Mouse (Mus musculus) myocyte (in vitro differentiated cells): ENCODE data around the gene Nfia. TPM values are rescaled to one million over a fixed set of nuclear protein-coding genes. Genes with fewer than 3 reads are reported as not detected.

Source experiments
- H3K27me3 ChIP-seq: one replicate; pipeline ENCODE4 v1.6.1; 2011; ENCODE audit not compliant: control insufficient read depth, insufficient read depth, insufficient read length
- H3K36me3 ChIP-seq: one replicate; pipeline ENCODE4 v1.6.1; 2011; ENCODE audit not compliant: control insufficient read depth, insufficient read depth
- H3K4me2 ChIP-seq: one replicate; pipeline ENCODE4 v1.6.1; 2011; ENCODE audit warnings: low read depth, control low read depth
- H3K4me3 ChIP-seq: one replicate; pipeline ENCODE4 v1.5.1; 2011; ENCODE audit warnings: mild to moderate bottlenecking, control low read depth, moderate library complexity
- H3K79me2 ChIP-seq: one replicate; pipeline ENCODE4 v1.6.1; 2011; ENCODE audit not compliant: control insufficient read depth, insufficient read depth
- H3ac ChIP-seq: one replicate; pipeline ENCODE4 v1.6.1; 2011; ENCODE audit not compliant: control insufficient read depth, insufficient read length
- CEBPB ChIP-seq: IDR thresholded peaks from 2 replicates; pipeline ENCODE4 v1.6.1; 2011; ENCODE audit warnings: mild to moderate bottlenecking, moderate library complexity; ENCODE audit not compliant: poor library complexity, insufficient read depth, severe bottlenecking
- E2F4 ChIP-seq: IDR thresholded peaks from one replicate; pipeline ENCODE4 v1.6.1; 2011; ENCODE audit warnings: mild to moderate bottlenecking, control low read depth, moderate library complexity; ENCODE audit not compliant: insufficient read depth
- MAX ChIP-seq: IDR thresholded peaks from one replicate; pipeline ENCODE4 v1.6.1; 2011; ENCODE audit warnings: low read depth, mild to moderate bottlenecking, control low read depth
- MYOD1 ChIP-seq, 3 experiments: IDR thresholded peaks; one replicate each; pipeline ENCODE4 v1.6.1; 2011; ENCODE audit warnings: control low read depth in 2 of 3, low read depth in 2 of 3, mild to moderate bottlenecking in 2 of 3, moderate library complexity in 1 of 3; ENCODE audit not compliant: insufficient read length in 2 of 3, control insufficient read depth in 1 of 3
- MYOG ChIP-seq, 3 experiments: IDR thresholded peaks; one replicate each; pipeline ENCODE4 v1.6.1; 2011; ENCODE audit warnings: control low read depth in 2 of 3, low read depth in 2 of 3, mild to moderate bottlenecking in 2 of 3; ENCODE audit not compliant: insufficient read length in 2 of 3, control insufficient read depth in 1 of 3, insufficient read depth in 1 of 3
- POLR2A ChIP-seq: IDR thresholded peaks from one replicate; pipeline ENCODE4 v1.6.1; 2011; ENCODE audit warnings: low read depth, mild to moderate bottlenecking, control low read depth, moderate library complexity; ENCODE audit not compliant: insufficient read length
- POLR2AphosphoS2 ChIP-seq: IDR thresholded peaks from one replicate; pipeline ENCODE4 v1.6.1; 2011; ENCODE audit warnings: low read depth, control low read depth; ENCODE audit not compliant: insufficient read length
- REST ChIP-seq: IDR thresholded peaks from one replicate; pipeline ENCODE4 v1.6.1; 2011; ENCODE audit warnings: mild to moderate bottlenecking, control low read depth, moderate library complexity; ENCODE audit not compliant: insufficient read depth, insufficient read length
- SRF ChIP-seq: IDR thresholded peaks from one replicate; pipeline ENCODE4 v1.6.1; 2011; ENCODE audit warnings: low read depth; ENCODE audit not compliant: control insufficient read depth, insufficient read length
- TCF12 ChIP-seq: IDR thresholded peaks from one replicate; pipeline ENCODE4 v1.6.1; 2011; ENCODE audit warnings: mild to moderate bottlenecking, control low read depth; ENCODE audit not compliant: poor library complexity, insufficient read depth, severe bottlenecking
- TCF3 ChIP-seq: IDR thresholded peaks from one replicate; pipeline ENCODE4 v1.6.1; 2011; ENCODE audit warnings: low read depth, control low read depth; ENCODE audit not compliant: insufficient read length
- USF1 ChIP-seq: IDR thresholded peaks from one replicate; pipeline ENCODE4 v1.6.1; 2011; ENCODE audit warnings: low read depth, mild to moderate bottlenecking, control low read depth, moderate library complexity
- polyA plus RNA-seq: library from polyadenylated mRNA; unstranded; fragments of >200 nt; fragmentation: generic; extraction: Trizol; gene quantifications from one replicate; pipeline ENCODE4 v1.2.1, GENCODE M21; 2012; ENCODE audit warnings: missing spikeins

The Nfia gene
- polyA plus RNA-seq, 1 experiment = 0.25 TPM

GRCm38 (mm10) chr4:97841745-97842144 lies 69.2 kb downstream of the Nfia start:
- H3K79me2 ChIP-seq = no peaks in the 10 kb centered on the region
- H3ac ChIP-seq = no peak overlapping the region
- H3K4me2 ChIP-seq = no peak overlapping the region
- H3K36me3 ChIP-seq = no peaks in the 10 kb centered on the region
- no peak overlapping the region for H3K4me3 ChIP-seq
- H3K27me3 ChIP-seq = no peaks in the 10 kb centered on the region
- no peak for TF ChIP-seq POLR2AphosphoS2
- TF ChIP-seq USF1 = no peak
- TF ChIP-seq REST = no peak
- TF ChIP-seq SRF = no peak
- no peak for TF ChIP-seq CEBPB
- no peak for TF ChIP-seq TCF12
- no peak for TF ChIP-seq MYOG (IDR thresholded peaks at IDR 0.05; ENCODE audit: control insufficient read depth in 1 of 3, insufficient read depth in 1 of 3, insufficient read length in 2 of 3, low read depth in 2 of 3)

GRCm38 (mm10) chr4:97843981-97844690 lies 71.6 kb downstream of the Nfia start:
- TF ChIP-seq E2F4 (no peak), TCF3 (no peak), MYOD1 (IDR thresholded peaks at IDR 0.05; ENCODE audit: control insufficient read depth in 1 of 3, insufficient read length in 2 of 3, low read depth in 2 of 3) (no peak), MAX (no peak)
- no peak overlapping the region for H3K4me2 ChIP-seq

GRCm38 (mm10) chr4:97844899-97845298 lies 72.4 kb downstream of the Nfia start:
- no peak overlapping the region for H3K4me3 ChIP-seq
- TF ChIP-seq POLR2A (no peak), MYOG (IDR thresholded peaks at IDR 0.05; ENCODE audit: control insufficient read depth in 1 of 3, insufficient read depth in 1 of 3, insufficient read length in 2 of 3, low read depth in 2 of 3) (no peak), USF1 (no peak), TCF12 (no peak), POLR2AphosphoS2 (no peak), MYOD1 (IDR thresholded peaks at IDR 0.05; ENCODE audit: control insufficient read depth in 1 of 3, insufficient read length in 2 of 3, low read depth in 2 of 3) (no peak), SRF (no peak), MAX (no peak), REST (no peak), TCF3 (no peak), E2F4 (no peak)
- H3K4me2 ChIP-seq = no peak overlapping the region

More at GRCm38 (mm10) chr4:97843981-97844690, 71.6 kb downstream of the Nfia start:
- Histone ChIP-seq H3ac (no peak overlapping the region), H3K27me3 (no peaks in the 10 kb centered on the region), H3K79me2 (no peaks in the 10 kb centered on the region), H3K36me3 (no peaks in the 10 kb centered on the region), H3K4me3 (no peak overlapping the region)

GRCm38 (mm10) chr4:97847653-97848052 lies 75.1 kb downstream of the Nfia start:
- no peaks in the 10 kb centered on the region for H3K27me3 ChIP-seq
- no peak overlapping the region for H3K4me3 ChIP-seq
- H3K79me2 ChIP-seq = no peaks in the 10 kb centered on the region
- TF ChIP-seq CEBPB = no peak
- no peak for TF ChIP-seq POLR2A
- TF ChIP-seq E2F4 = no peak
- no peak for TF ChIP-seq MYOG (IDR thresholded peaks at IDR 0.05; ENCODE audit: control insufficient read depth in 1 of 3, insufficient read depth in 1 of 3, insufficient read length in 2 of 3, low read depth in 2 of 3)
- no peak for TF ChIP-seq MAX
- H3ac ChIP-seq = no peak overlapping the region
- H3K4me2 ChIP-seq = no peak overlapping the region
- H3K36me3 ChIP-seq = no peaks in the 10 kb centered on the region

More at GRCm38 (mm10) chr4:97844899-97845298, 72.4 kb downstream of the Nfia start:
- H3K36me3 ChIP-seq = no peaks in the 10 kb centered on the region
- H3K79me2 ChIP-seq = no peaks in the 10 kb centered on the region
- no peak overlapping the region for H3ac ChIP-seq
- H3K27me3 ChIP-seq = no peaks in the 10 kb centered on the region

GRCm38 (mm10) chr4:97850991-97851390 lies 78.5 kb downstream of the Nfia start:
- no peak overlapping the region for H3K4me2 ChIP-seq
- H3K27me3 ChIP-seq = no peaks in the 10 kb centered on the region

More at GRCm38 (mm10) chr4:97850991-97851390, 78.5 kb downstream of the Nfia start:
- TF ChIP-seq REST (no peak), POLR2AphosphoS2 (no peak), SRF (no peak), MYOD1 (IDR thresholded peaks at IDR 0.05; ENCODE audit: control insufficient read depth in 1 of 3, insufficient read length in 2 of 3, low read depth in 2 of 3) (no peak), TCF3 (no peak), E2F4 (no peak), USF1 (no peak)
- no peaks in the 10 kb centered on the region for H3K36me3 ChIP-seq
- H3K79me2 ChIP-seq = no peaks in the 10 kb centered on the region
- no peak overlapping the region for H3K4me3 ChIP-seq
- H3ac ChIP-seq = no peak overlapping the region
